Mouse (Mus musculus): ENCODE data around the gene Sfmbt2.

GRCm38 (mm10) chr2:10395143-10395542 is 24.8 kb downstream of the Sfmbt2 start:
- no peak for TF ChIP-seq CTCF (IDR thresholded peaks at IDR 0.05)
- TF ChIP-seq POLR2A (IDR thresholded peaks at IDR 0.05; ENCODE audit: insufficient read depth, low read depth, low read length) = no peak
- no peak for TF ChIP-seq EP300 (IDR thresholded peaks at IDR 0.05; ENCODE audit: insufficient read depth, low read depth, low read length)

Measured in heart, adult 2 months (tissue).